Mouse (Mus musculus): Measurements from ENCODE around the gene Dnajc17. TPM values are rescaled to one million over a fixed set of nuclear protein-coding genes. Genes with fewer than 3 reads are reported as not detected.

The Dnajc17 gene
- total and polyA plus RNA-seq, 3 experiments, result 14.7 to 15.8 TPM; not detected in 1

GRCm38 (mm10) chr2:119250826-119251478 is 42.4 kb upstream of the Dnajc17 start:
- Histone ChIP-seq H3K36me3 (ENCODE audit: control insufficient read depth in 1 of 2, insufficient read depth in 2 of 2, low read length in 2 of 2) (peaks cover 0 to 4% of the 10 kb centered on the region in 2 experiments; a peak in 2 of 4 replicates), H3K79me2 (ENCODE audit: control insufficient read depth, insufficient read depth, low read length, poor library complexity) (no peaks in the 10 kb centered on the region), H3K27ac (ENCODE audit: control insufficient read depth, low read depth, low read length) (no peak overlapping the region; the same call in 1 of the 2 replicates), H3K27me3 (ENCODE audit: control insufficient read depth in 1 of 2, insufficient read depth in 2 of 2, low read length in 2 of 2) (peaks cover 0 to 3% of the 10 kb centered on the region in 2 experiments; a peak in 2 of 4 replicates), H3K9me3 (replicated peaks; ENCODE audit: insufficient read depth, low read length) (no peaks in the 10 kb centered on the region), H3K4me3 (ENCODE audit: control insufficient read depth in 1 of 2, insufficient read depth in 1 of 2, low read depth in 2 of 2, low read length in 2 of 2) (peak overlapping the region; percentile 30 to 48; a peak in 3 of 4 replicates), H3K9ac (ENCODE audit: control insufficient read depth, low read depth, low read length, poor library complexity, severe bottlenecking) (peak overlapping the region; percentile 41), H3K4me1 (ENCODE audit: control insufficient read depth in 1 of 2, insufficient read depth in 2 of 2, low read length in 2 of 2) (peaks cover 0 to 9% of the 10 kb centered on the region in 2 experiments; a peak in 2 of 4 replicates)
- DNase-seq (ENCODE audit: low read depth, low spot score), result peak; percentile 91
- TF ChIP-seq JUND (IDR thresholded peaks at IDR 0.05; ENCODE audit: low read depth, low read length) (no peak), TAL1 (IDR thresholded peaks at IDR 0.05; ENCODE audit: low read length) (no peak), MAFK (IDR thresholded peaks at IDR 0.05; ENCODE audit: borderline replicate concordance, low read depth, low read length) (0 out of 2 replicates have a peak, but pooled peaks have one; percentile 22), GABPA (IDR thresholded peaks at IDR 0.05; ENCODE audit: low read depth, low read length) (peak; percentile 70; the same call in 1 of the 2 replicates), ELF1 (IDR thresholded peaks at IDR 0.05; ENCODE audit: low read depth, low read length) (no peak), E2F4 (IDR thresholded peaks at IDR 0.05; ENCODE audit: borderline replicate concordance, low read depth, low read length) (no peak), USF1 (IDR thresholded peaks at IDR 0.05; ENCODE audit: low read depth, low read length) (no peak), MYB (IDR thresholded peaks at IDR 0.05; ENCODE audit: low read depth, low read length) (no peak), CHD1 (IDR thresholded peaks at IDR 0.05; ENCODE audit: low read depth, low read length) (no peak), MYC (IDR thresholded peaks at IDR 0.05; ENCODE audit: low read depth, low read length) (no peak), MXI1 (IDR thresholded peaks at IDR 0.05; ENCODE audit: low read depth, low read length) (peak; percentile 53; the same call in 1 of the 2 replicates), HCFC1 (IDR thresholded peaks at IDR 0.05; ENCODE audit: low read depth, low read length) (no peak), POLR2AphosphoS5 (IDR thresholded peaks at IDR 0.05; ENCODE audit: borderline replicate concordance, low read depth, low read length) (no peak), TCF12 (IDR thresholded peaks at IDR 0.05; ENCODE audit: low read depth, low read length) (0 out of 2 replicates have a peak, but pooled peaks have one; percentile 16), UBTF (IDR thresholded peaks at IDR 0.05; ENCODE audit: borderline replicate concordance, insufficient read depth, low read depth, low read length) (no peak), POLR2AphosphoS2 (IDR thresholded peaks at IDR 0.05; ENCODE audit: low read length) (no peak), RAD21 (IDR thresholded peaks at IDR 0.05; ENCODE audit: low read depth, low read length) (peak; percentile 72), KAT2A (conservative IDR thresholded peaks at IDR 0.05; ENCODE audit: low read depth, low read length) (no peak), MAX (IDR thresholded peaks at IDR 0.05; ENCODE audit: low read length) (no peak), EP300 (IDR thresholded peaks at IDR 0.05; ENCODE audit: low read depth in 1 of 2, low read length in 2 of 2) (peak; percentile 45 to 49; a peak in 1 of 4 replicates), ZC3H11A (IDR thresholded peaks at IDR 0.05; ENCODE audit: low read depth, low read length) (peak; percentile 68), TBP (IDR thresholded peaks at IDR 0.05; ENCODE audit: low read depth, low read length) (0 out of 2 replicates have a peak, but pooled peaks have one; percentile 40), ETS1 (IDR thresholded peaks at IDR 0.05; ENCODE audit: low read depth, low read length) (peak; percentile 61), ZMIZ1 (IDR thresholded peaks at IDR 0.05; ENCODE audit: low read depth, low read length) (no peak), POLR2A (IDR thresholded peaks at IDR 0.05; ENCODE audit: control insufficient read depth in 1 of 2, insufficient read depth in 1 of 2, low read depth in 1 of 2, low read length in 2 of 2, poor library complexity in 1 of 2) (no peak), MEF2A (IDR thresholded peaks at IDR 0.05; ENCODE audit: extremely low read depth, insufficient replicate concordance, low read depth, low read length, poor library complexity, severe bottlenecking) (no peak), SIN3A (IDR thresholded peaks at IDR 0.05; ENCODE audit: low read length) (peak; percentile 69), NELFE (IDR thresholded peaks at IDR 0.05; ENCODE audit: low read depth, low read length) (peak; percentile 34; the same call in 1 of the 2 replicates), SMC3 (IDR thresholded peaks at IDR 0.05; ENCODE audit: low read depth, low read length) (peak; percentile 90), ZKSCAN1 (IDR thresholded peaks at IDR 0.05; ENCODE audit: low read depth, low read length) (no peak), GATA1 (IDR thresholded peaks at IDR 0.05; ENCODE audit: low read depth, low read length) (peak; percentile 95), USF2 (IDR thresholded peaks at IDR 0.05; ENCODE audit: borderline replicate concordance in 1 of 2, insufficient read depth in 1 of 2, low read depth in 1 of 2, low read length in 2 of 2) (no peak), RCOR1 (IDR thresholded peaks at IDR 0.05; ENCODE audit: low read depth, low read length) (no peak), NRF1 (IDR thresholded peaks at IDR 0.05; ENCODE audit: insufficient read depth, low read depth, low read length, poor library complexity, severe bottlenecking) (no peak), CTCF (IDR thresholded peaks at IDR 0.05 in 2 of 3, conservative IDR thresholded peaks at IDR 0.05 in 1 of 3; ENCODE audit: control insufficient read depth in 1 of 3, insufficient read depth in 1 of 3, low read depth in 2 of 3, low read length in 3 of 3, poor library complexity in 1 of 3, severe bottlenecking in 1 of 3) (peak; percentile 90 to 97 (median 91)), ZNF384 (IDR thresholded peaks at IDR 0.05; ENCODE audit: low read depth, low read length) (no peak)

All from MEL (cell line).